Mouse (Mus musculus) layer of hippocampus, adult 2 months (tissue): ENCODE measurements around the gene 1700020N01Rik. TPM values are rescaled to one million over a fixed set of nuclear protein-coding genes. Genes with fewer than 3 reads are reported as not detected.
A peak's percentile ranks its signal among the peaks of the same experiment; 100 is the strongest.

ENCODE experiments used
- DNase-seq, 2 experiments: peaks; one replicate each; pipeline ENCODE4 v3.0.0; 2022; ENCODE audit warnings: low spot score in 2 of 2
- H3K27ac ChIP-seq: fragments of 200-600 bp; 2 replicates; pipeline ENCODE4 v1.8.1; 2022
- H3K4me3 ChIP-seq: fragments of 200-600 bp; 2 replicates; pipeline ENCODE4 v1.8.1; 2022; ENCODE audit warnings: mild to moderate bottlenecking
- CTCF ChIP-seq: fragments of 200-600 bp; conservative IDR thresholded peaks from 2 replicates; pipeline ENCODE4 v1.8.1; 2022; ENCODE audit warnings: antibody characterized with exemption, mild to moderate bottlenecking, moderate library complexity
- total RNA-seq, 2 experiments: library from RNA; stranded (reverse); gene quantifications; 2 replicates each; pipeline ENCODE4 v1.2.3; 2021

The 1700020N01Rik gene
- total RNA-seq, 2 experiments from 2014 or later = not detected

DNA sequence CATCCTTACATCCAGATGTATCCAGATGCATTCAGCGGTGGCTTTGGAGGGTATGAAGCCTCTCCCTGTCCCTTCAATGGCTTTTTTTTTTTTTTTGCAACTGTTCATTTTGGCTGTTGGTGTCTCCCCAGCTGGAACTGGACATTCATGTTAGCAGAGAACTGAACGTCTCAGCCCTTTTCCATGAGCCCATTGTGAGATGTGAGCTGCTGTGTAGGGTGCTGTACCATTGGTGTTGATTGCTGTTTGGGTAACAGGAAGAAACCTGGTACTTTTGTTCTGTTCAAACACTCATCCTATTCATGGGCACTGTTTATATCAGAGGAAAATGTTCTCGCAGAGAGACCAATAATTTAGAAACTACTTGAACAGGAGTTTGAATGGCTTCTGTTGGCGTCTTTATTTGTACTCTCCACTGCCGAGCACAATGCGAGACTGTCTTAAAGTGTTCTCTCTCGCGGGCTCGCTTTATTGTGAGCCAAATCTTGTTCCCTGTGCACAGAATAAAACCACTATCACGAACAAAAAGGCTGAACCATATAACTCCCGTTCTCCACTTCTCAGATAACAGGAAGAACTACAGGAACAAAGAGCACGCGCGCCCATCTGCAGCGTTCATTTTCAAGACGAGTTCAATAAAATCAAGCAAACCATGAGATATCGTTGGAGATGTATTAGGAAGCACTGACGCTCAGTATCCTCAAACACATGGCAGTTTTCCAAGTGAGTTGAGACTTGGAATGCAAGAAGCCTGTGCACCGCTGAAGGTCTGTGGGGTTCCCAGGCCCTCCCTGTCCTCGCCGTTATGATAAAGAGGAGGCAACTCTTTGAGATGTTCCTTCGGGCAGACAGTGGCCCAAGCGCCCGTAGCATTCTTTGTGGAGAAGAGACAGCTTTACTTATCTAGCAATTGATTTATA is 59.7 kb downstream of the 1700020N01Rik start:
- no peak for TF ChIP-seq CTCF
- DNase-seq = peak in 1 of 2 experiments; percentile 16
- H3K4me3 ChIP-seq = no peak overlapping the region
- peak overlapping the region; percentile 86 for H3K27ac ChIP-seq

GRCm38 (mm10) chr10:21653469-21653868 is 60.5 kb downstream of the 1700020N01Rik start:
- DNase-seq = no peak
- TF ChIP-seq CTCF = peak; percentile 49
- peak overlapping the region; percentile 86 for H3K27ac ChIP-seq
- no peak overlapping the region for H3K4me3 ChIP-seq

- Histone ChIP-seq H3K4me3 (no peak overlapping the region), H3K27ac (peak overlapping the region; percentile 33)
- DNase-seq = peak; percentile 28 to 59
- TF ChIP-seq CTCF = no peak
Observed at GRCm38 (mm10) chr10:21659576-21660246, 66.8 kb downstream of the 1700020N01Rik start.

DNA sequence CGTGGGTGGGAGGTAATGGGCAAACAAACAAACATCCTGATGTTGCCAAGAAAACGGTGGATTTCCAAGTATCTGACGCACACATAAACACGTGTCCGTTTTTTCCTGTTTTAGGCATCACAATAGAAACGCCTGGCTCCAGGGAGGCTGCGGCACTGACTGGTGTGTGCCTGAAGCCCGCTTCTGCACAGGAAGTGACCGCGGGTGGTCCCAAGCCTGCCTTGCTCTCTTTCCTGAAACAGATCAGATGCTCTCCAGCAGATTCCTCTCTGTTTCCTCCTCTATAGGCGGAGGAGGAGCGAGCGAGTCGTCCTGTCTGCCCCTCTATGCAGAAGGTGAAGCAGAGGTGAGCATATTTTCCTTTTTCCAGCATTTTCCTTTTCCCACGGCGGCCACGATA is 76.0 kb downstream of the 1700020N01Rik start:
- DNase-seq = no peak
- Histone ChIP-seq H3K4me3 (peak overlapping the region; percentile 25), H3K27ac (peak overlapping the region; percentile 7; the same call in 1 of the 2 replicates)
- no peak for TF ChIP-seq CTCF

- no peak for DNase-seq
- no peak overlapping the region for H3K27ac ChIP-seq
- TF ChIP-seq CTCF = no peak
- no peak overlapping the region for H3K4me3 ChIP-seq
Observed at GRCm38 (mm10) chr10:21669750-21670161, 76.8 kb downstream of the 1700020N01Rik start.

- no peak for DNase-seq
- no peak overlapping the region for H3K27ac ChIP-seq
Observed at GRCm38 (mm10) chr10:21670168-21670567, 77.2 kb downstream of the 1700020N01Rik start.

More at GRCm38 (mm10) chr10:21670168-21670567, 77.2 kb downstream of the 1700020N01Rik start:
- TF ChIP-seq CTCF = no peak
- no peak overlapping the region for H3K4me3 ChIP-seq

Other genes with a start within 250 kb of the 1700020N01Rik start
- under 1 TPM in 1 of 2 experiments, not detected in 1; 0.20 TPM for gene Aldh8a1, start 215.9 kb upstream of the 1700020N01Rik start, total RNA-seq